Mouse (Mus musculus) cerebellum, adult 11 months (tissue): ENCODE data around the gene Tiam2.

ENCODE experiments used
- DNase-seq: peaks from one replicate; pipeline ENCODE4 v3.0.0; 2022

Gene Tiam2

DNA sequence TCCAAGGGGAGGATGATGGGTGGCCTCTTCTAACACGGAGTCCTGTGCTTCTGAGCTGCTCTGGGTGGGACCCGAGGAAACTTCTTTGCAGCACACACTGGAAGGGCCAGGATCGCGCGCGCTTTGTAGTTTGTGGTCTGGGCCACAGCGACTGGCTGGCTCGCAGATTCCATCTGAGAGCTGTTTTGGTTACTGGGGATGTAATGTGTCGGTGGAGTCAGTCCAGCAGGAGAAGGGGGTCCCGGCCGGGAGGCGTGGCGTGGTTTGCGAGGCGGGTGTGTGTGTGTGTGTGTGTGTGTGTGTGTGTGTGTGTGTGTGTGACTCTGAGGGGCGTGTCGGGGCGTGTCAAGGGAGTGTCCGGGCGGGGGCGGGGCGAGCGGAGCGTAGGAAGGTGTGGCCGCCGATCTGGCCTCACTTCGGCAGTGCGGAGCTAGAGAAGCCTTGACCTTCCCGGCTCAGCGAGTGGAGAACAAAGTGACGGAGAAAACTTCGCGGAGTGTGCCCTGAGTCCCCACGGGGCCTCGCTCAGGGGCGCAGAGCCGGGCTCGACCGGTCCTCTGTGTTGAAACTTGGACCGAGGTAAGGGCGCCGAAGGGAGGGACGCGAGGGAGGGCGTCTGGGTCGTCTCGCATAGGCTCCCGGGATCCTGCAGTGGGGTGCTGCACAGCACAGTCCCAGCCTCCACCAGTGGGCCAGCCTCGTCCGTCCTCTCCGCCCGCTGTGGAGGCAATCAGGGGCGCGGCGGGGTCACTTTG, at the start of gene Tiam2:
TSS of gene Tiam2 (plus strand) at position 426 of the 755 bp plus-strand sequence.
- no peak for DNase-seq

GRCm38 (mm10) chr17:3280321-3280720, 46.1 kb upstream of the Tiam2 start:
- DNase-seq = no peak

DNA sequence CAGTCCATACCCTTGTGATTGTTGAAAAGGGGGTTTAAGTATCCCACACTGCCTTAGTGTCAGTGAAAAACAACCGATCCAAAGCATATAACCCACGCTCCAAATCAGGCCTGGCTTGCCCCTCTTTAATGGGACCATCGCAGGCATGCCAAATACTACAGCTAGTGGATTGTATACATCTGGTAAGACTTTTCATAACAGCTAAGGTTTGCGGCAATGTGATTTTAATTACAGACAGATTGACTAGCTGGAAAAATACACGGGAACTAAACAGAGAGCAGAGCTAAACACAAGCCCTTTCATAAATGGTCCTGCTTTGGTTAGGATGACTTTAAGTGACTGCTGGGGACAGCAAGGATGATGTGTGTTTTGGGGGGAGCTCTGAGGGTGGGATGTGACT, 44.4 kb upstream of the Tiam2 start:
- DNase-seq = no peak

DNA sequence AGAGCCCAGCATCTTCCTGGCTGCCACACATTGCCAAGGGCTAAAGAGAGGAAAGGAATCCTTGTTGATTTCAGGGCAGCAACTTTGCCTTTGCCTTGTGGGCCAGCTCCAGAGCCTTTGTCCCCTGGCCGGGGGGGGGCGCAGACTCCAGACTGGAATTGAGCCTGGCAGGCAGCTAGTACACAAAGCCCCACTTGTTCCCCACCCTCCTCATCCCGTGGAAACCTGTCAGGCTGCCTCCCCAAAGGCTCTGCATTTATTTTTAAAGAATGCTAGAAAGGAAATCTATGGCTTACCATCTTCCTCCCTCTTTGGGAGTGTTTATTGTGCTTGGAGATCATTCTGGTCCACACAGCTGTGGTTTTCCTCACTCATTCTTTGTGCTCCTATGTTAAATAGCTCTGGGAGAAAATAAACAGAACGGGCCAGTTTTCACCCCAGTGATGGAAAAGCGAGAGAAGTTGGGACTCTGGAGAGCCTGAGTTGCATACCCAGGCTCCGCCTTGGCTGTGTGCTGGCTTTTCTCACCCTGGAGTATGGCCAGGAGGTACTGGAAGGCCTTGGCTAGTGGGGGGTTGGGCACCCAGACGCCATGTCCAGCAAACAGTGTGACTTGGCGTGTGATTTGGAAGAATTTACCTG, 41.2 kb upstream of the Tiam2 start:
- DNase-seq = no peak

GRCm38 (mm10) chr17:3286123-3286825, 40.1 kb upstream of the Tiam2 start:
- DNase-seq = no peak

DNA sequence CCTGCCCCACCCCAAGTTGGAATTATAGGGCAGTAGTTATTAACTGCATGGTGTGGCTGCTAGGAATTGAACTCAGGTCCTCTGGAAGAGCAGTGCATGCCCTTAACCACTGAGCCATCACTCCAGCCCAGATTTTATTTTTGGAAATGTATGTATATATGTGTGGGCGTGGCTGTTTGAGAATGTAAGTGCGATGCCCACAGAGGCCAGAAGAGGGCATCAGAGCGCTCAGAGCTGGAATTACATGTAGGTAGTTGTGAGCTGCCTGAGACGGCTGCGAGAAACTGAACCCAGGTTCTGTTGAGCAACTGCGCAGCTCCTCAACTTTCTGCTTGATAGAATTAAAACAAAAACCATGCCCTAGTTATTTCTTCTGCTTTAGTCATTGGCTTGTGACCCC, 38.0 kb upstream of the Tiam2 start:
- peak; percentile 38 for DNase-seq

DNA sequence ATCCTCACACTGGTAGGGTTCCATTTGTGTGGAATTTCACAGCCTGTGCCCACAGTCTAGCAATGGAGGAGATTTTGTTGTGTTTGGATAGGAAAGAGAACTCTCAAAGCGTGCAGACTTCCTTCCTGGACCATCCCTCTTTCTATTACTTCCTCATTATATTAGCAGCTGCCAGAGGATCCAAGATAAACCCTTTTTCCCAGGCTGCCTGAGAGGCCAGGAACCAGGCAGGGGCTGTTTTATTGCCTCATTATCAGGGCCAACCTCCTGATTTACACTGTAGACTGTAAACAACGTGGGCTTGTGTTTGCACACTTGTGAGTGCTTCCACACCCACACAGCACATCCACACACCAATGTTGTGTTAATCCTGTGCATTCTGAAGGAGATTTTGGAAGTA, 31.3 kb upstream of the Tiam2 start:
- DNase-seq = no peak

- DNase-seq = no peak
Measured at GRCm38 (mm10) chr17:3299487-3299886, 26.9 kb upstream of the Tiam2 start.

- no peak for DNase-seq
Measured at GRCm38 (mm10) chr17:3305926-3306325, 20.4 kb upstream of the Tiam2 start.

- DNase-seq = peak; percentile 51
Measured at GRCm38 (mm10) chr17:3313711-3314624, 12.4 kb upstream of the Tiam2 start.

DNA sequence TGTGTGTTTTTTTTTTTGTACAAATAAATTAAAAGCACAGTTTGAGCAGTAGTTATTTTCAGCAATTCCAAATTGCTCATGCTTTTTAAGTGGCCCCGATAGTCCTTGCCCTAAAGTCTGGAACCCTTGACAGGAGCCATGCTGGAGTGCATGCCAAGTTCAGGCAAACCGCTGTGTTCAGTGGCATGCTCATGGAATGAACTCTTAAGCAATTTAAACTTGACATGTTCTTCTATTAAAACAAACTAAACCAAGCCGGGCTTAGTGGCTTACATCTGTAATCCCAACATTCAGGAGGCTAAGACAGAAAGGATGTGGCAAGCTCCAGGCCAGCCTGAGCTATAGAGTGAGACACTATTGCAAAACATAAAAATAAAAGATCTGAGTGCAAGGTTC, 11.8 kb upstream of the Tiam2 start:
- DNase-seq = no peak

DNA sequence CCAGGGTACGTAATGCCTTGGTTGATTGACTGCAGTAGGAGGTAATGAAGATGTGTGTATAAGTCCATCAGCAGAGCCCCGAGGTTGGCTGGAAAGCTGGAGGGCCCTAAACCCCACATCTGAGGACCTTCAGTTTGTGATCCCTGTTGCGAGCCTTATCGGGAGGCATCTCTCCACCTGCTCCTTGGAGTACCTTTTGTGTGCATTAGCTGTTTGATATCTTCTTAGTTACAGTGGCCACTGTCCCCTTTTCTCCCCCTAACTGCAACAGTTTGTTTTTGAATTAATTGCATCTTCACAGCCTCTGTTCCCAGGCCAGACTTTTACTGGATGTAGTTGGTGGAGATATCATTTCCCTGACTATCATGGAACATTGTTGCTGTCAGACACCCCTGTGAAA, 10.8 kb upstream of the Tiam2 start:
- no peak for DNase-seq

DNA sequence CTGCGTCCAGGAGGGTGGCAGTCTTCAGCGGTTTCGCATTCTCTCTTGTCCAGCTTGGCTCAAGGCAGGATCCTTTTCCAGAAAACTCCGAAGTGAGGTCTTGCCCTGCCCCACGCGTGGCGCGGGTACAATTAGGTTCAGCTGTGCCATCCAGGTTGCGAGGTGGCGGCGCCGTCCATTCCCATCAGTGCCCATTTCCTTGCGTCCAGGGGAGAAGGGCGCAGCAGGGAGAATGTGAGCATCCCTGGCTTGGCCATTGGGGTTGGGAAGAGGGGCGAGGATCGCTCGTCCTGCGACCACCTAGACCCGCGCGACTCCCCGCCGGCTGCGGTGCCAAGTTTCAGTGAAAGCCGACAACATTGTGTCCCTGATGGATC, 518 bp downstream of the Tiam2 start:
- no peak for DNase-seq

- no peak for DNase-seq
Measured at GRCm38 (mm10) chr17:3327335-3327734, 962 bp downstream of the Tiam2 start.

DNA sequence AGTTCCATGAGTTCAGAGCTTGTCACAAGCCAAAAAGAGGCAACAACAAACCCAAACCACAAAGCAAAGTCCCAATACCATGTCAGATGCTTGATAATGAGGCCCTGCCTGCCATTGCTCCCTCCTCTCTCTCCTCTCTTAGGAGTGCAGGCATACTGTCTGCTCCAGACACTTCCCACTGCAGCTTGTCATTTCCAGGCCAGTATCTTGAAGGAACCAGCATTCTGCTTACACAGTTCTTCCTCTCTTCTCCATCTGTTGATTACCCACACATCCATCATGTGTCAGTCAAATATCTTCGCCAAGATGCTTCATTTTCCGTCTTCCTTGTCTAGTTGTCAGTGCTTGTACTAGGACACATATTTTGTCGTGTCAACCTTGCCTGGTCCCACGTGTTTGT, 2.4 kb downstream of the Tiam2 start:
- DNase-seq = no peak

GRCm38 (mm10) chr17:3329429-3329828, 3.1 kb downstream of the Tiam2 start:
- no peak for DNase-seq

GRCm38 (mm10) chr17:3331721-3332461, 5.5 kb downstream of the Tiam2 start:
- DNase-seq = peak; percentile 77

DNA sequence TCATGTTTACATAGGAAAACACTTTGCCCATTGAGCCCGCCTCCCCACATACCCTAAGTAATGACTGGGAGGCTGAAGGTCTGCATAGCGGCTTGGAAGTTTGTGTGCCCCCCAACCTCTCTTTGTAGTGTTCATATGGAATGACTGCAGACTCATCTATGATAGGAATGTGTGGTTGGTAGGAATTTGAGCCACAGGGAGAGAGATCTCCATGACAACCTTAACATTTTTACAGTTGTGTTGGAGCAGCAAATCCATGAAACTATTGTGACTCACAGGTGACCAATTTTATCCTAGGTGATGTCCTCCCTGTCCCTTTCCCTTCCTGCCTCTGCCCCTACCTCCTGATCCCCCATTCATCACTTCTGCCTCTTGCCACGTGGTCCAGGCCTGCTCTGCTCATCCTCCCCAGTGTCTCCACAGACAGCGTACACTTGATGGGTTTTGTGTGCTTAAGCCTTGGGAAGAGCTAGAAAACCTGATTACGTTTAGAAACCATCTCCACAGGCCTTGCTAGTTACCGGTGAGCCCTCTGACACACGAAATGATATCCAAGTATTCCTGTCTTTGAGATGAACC, 9.9 kb downstream of the Tiam2 start:
- no peak for DNase-seq

DNA sequence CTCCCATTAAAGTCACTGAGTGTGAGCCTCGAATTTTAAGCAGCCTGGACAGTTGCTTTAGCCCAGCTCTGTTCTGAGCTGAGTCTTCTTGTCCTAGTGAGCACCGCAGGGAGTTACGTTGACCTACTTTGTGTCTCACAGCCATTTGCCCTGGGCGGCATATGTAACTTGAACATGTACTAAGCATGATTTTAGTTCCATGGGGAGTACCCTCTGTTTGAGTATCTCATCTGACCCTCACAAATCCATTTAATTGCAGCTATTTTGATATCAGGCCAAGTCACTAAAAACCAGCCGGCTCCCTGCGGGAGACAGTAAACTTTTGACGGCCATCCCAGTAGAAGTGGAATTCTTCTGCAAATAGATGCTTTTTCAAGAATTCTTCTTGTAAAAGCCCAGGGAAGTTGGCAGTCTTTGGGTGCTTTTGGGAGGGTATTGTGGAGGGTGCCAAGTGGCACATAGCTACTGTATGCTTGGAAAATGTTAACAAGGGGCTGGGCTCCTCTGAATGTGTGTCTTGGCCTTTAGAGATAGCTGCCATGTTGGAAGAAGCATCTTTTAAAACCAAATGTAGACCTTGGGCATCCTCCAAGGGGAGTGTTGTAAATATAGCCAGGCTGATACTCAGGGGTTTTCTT, 10.6 kb downstream of the Tiam2 start:
- DNase-seq = no peak

DNA sequence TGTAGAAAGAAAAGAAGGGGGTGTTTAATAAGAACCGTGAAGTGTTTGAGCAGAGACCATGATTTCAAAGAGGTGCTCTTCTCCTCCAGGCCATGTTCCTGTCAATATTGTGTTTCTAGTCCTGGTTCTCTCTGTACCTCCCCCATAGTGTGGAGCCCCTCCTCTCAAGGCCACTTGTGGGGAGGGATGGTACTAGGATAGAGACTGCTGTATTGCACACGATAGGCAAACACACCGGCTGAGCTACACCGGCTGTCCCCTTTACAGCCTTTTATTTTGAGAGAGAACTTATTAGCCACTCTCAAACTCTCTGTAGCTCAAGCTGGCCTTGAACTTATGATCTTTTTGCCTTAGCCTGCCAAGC, 11.1 kb downstream of the Tiam2 start:
- DNase-seq = no peak

- no peak for DNase-seq
Measured at GRCm38 (mm10) chr17:3338821-3339220, 12.4 kb downstream of the Tiam2 start.

- no peak for DNase-seq
Measured at GRCm38 (mm10) chr17:3344872-3345271, 18.5 kb downstream of the Tiam2 start.
